In genomic region chr10:107405347-107405746, GRCm38 (mm10) we compare ENCODE assay signal across 25 mouse cellular contexts.
DNase-seq lines count a peak whose midpoint lies in the region; ATAC-seq and TF ChIP-seq lines count a peak whose summit lies in the region.
"Had no signal": no experiment of that assay in that cellular context is flagged by ENCODE, and none has a peak within 500 bp of the region (broad histone marks: within the 10 kb centered on the region; RNA-seq: fewer than 3 reads in every experiment).

No protein-coding gene starts in this region.

- 72% methylated on average over 4 of the region's 4 CpGs for WGBS in forebrain, embryonic 13.5 days
- WGBS in forebrain, embryonic 12.5 days: 83% methylated on average over 4 of the region's 4 CpGs
- WGBS in forebrain, embryonic 16.5 days: 59% methylated on average over 4 of the region's 4 CpGs
- WGBS in lung, postnatal 0 days: 83% methylated on average over 4 of the region's 4 CpGs

- H3K36me3 ChIP-seq in forebrain, embryonic 13.5 days (ENCODE audit: poor library complexity, severe bottlenecking): no peaks in the 10 kb centered on the region
- no peaks in the 10 kb centered on the region for H3K36me3 ChIP-seq in forebrain, embryonic 12.5 days (replicated peaks)
- H3K36me3 ChIP-seq in forebrain, embryonic 16.5 days (ENCODE audit: control insufficient read depth, insufficient read depth): no peaks in the 10 kb centered on the region
- H3K36me3 ChIP-seq in lung, postnatal 0 days (ENCODE audit: insufficient read depth, low read length): no peaks in the 10 kb centered on the region
- H3K36me3 ChIP-seq: heart, embryonic 10.5 days; heart, embryonic 13.5 days had no signal

- no peak overlapping the region for H3K27ac ChIP-seq in forebrain, embryonic 13.5 days
- H3K27ac ChIP-seq in forebrain, embryonic 12.5 days: no peak overlapping the region
- H3K27ac ChIP-seq in forebrain, embryonic 16.5 days (ENCODE audit: low read length): no peak overlapping the region
- H3K27ac ChIP-seq in lung, postnatal 0 days (ENCODE audit: low read length): no peak overlapping the region
- H3K27ac ChIP-seq: heart, embryonic 10.5 days; heart, embryonic 13.5 days; hindbrain, embryonic 14.5 days; hindbrain, postnatal 0 days had no signal

- H3K9me3 ChIP-seq in forebrain, embryonic 13.5 days (replicated peaks): no peaks in the 10 kb centered on the region
- H3K9me3 ChIP-seq in forebrain, embryonic 12.5 days: no peaks in the 10 kb centered on the region
- H3K9me3 ChIP-seq in forebrain, embryonic 16.5 days (ENCODE audit: control insufficient read depth, low read length): no peaks in the 10 kb centered on the region
- H3K9me3 ChIP-seq in lung, postnatal 0 days (ENCODE audit: low read length): no peaks in the 10 kb centered on the region
- H3K9me3 ChIP-seq: heart, embryonic 10.5 days; heart, embryonic 13.5 days had no signal

- DNase-seq in brain, adult 2 months (ENCODE audit: low read depth, low spot score): peak; percentile 28
- DNase-seq in lung, postnatal 0 days (ENCODE audit: low spot score): no peak
- DNase-seq in heart, adult 8-10 months (ENCODE audit: low spot score): no peak
- DNase-seq: adrenal gland, adult 8-10 months; adrenal gland, postnatal 25 days; cerebellum, adult 11-12 months; cerebellum, adult 8-10 months; cerebellum, postnatal 10 days; cerebellum, postnatal 36 days; embryo, embryonic 11 days; gastrocnemius, postnatal 25 days; heart, adult 18-20 months; heart, postnatal 14 days; heart, postnatal 4 days; kidney, adult 18-20 months had no signal

- no peak overlapping the region for H3K4me2 ChIP-seq in forebrain, embryonic 13.5 days
- no peak overlapping the region for H3K4me2 ChIP-seq in forebrain, embryonic 12.5 days
- no peak overlapping the region for H3K4me2 ChIP-seq in forebrain, embryonic 16.5 days (ENCODE audit: low read length)
- no peak overlapping the region for H3K4me2 ChIP-seq in lung, postnatal 0 days (replicated peaks; ENCODE audit: low read depth, low read length)
- H3K4me2 ChIP-seq: heart, embryonic 13.5 days; hindbrain, embryonic 14.5 days had no signal

- H3K9ac ChIP-seq in forebrain, embryonic 13.5 days: no peak overlapping the region
- H3K9ac ChIP-seq in forebrain, embryonic 12.5 days: no peak overlapping the region
- H3K9ac ChIP-seq in forebrain, embryonic 16.5 days (replicated peaks; ENCODE audit: low read depth, low read length): no peak overlapping the region
- no peak overlapping the region for H3K9ac ChIP-seq in lung, postnatal 0 days (replicated peaks; ENCODE audit: low read depth)
- H3K9ac ChIP-seq: heart, embryonic 13.5 days; hindbrain, embryonic 14.5 days had no signal

- no peak for TF ChIP-seq EP300 in lung, postnatal 0 days (IDR thresholded peaks at IDR 0.05)

- no peaks in the 10 kb centered on the region for H3K4me1 ChIP-seq in forebrain, embryonic 13.5 days
- H3K4me1 ChIP-seq in forebrain, embryonic 12.5 days: no peaks in the 10 kb centered on the region
- H3K4me1 ChIP-seq in forebrain, embryonic 16.5 days (replicated peaks; ENCODE audit: control insufficient read depth, insufficient read depth, low read length): no peaks in the 10 kb centered on the region
- H3K4me1 ChIP-seq in lung, postnatal 0 days (ENCODE audit: insufficient read depth, low read depth, low read length): no peaks in the 10 kb centered on the region
- H3K4me1 ChIP-seq: heart, embryonic 10.5 days; heart, embryonic 13.5 days had no signal

- peak; percentile 59; the same call in 1 of the 2 replicates for ATAC-seq in forebrain, embryonic 13.5 days
- no peak for ATAC-seq in forebrain, embryonic 12.5 days (ENCODE audit: low FRiP score)
- ATAC-seq in forebrain, embryonic 16.5 days: peak; percentile 77
- ATAC-seq in lung, postnatal 0 days: no peak
- ATAC-seq: activated CD4-positive, CD25-positive, alpha-beta regulatory T cell, adult 4 months; hindbrain, postnatal 0 days; inflammation-experienced regulatory T-cells, adult 6 months; intestine, embryonic 16.5 days had no signal

- no peak overlapping the region for H3K4me3 ChIP-seq in forebrain, embryonic 13.5 days
- H3K4me3 ChIP-seq in forebrain, embryonic 12.5 days (replicated peaks): no peak overlapping the region
- no peak overlapping the region for H3K4me3 ChIP-seq in forebrain, embryonic 16.5 days (replicated peaks; ENCODE audit: low read length)
- H3K4me3 ChIP-seq in lung, postnatal 0 days (ENCODE audit: low read depth, low read length): no peak overlapping the region
- H3K4me3 ChIP-seq: heart, embryonic 10.5 days; heart, embryonic 13.5 days had no signal

- no peaks in the 10 kb centered on the region for H3K27me3 ChIP-seq in forebrain, embryonic 13.5 days
- H3K27me3 ChIP-seq in forebrain, embryonic 12.5 days: no peaks in the 10 kb centered on the region
- H3K27me3 ChIP-seq in forebrain, embryonic 16.5 days (replicated peaks; ENCODE audit: control insufficient read depth, insufficient read depth, low read length): no peaks in the 10 kb centered on the region
- no peaks in the 10 kb centered on the region for H3K27me3 ChIP-seq in lung, postnatal 0 days (replicated peaks; ENCODE audit: insufficient read depth, low read length)
- H3K27me3 ChIP-seq: heart, embryonic 13.5 days had no signal

- TF ChIP-seq CTCF in lung, postnatal 0 days (IDR thresholded peaks at IDR 0.05): no peak

Comparison
In these comparisons a context has a peak if more than half of its experiments do, and no peak if none do; other contexts are left out.
1. ATAC-seq: peak in forebrain, embryonic 13.5 days (single experiment) and forebrain, embryonic 16.5 days (single experiment); none in forebrain, embryonic 12.5 days (single experiment) and lung, postnatal 0 days (single experiment).